Mouse (Mus musculus) cerebellum, adult 2 months (tissue): ENCODE measurements around the gene Pnn.

Source experiments
- CTCF ChIP-seq: fragments of 200-500 bp; IDR thresholded peaks from 2 replicates; pipeline ENCODE4 v1.5.1; 2011; ENCODE audit warnings: low read depth, mild to moderate bottlenecking, control low read depth, low read length, moderate library complexity, borderline replicate concordance; ENCODE audit not compliant: insufficient read depth
- POLR2A ChIP-seq: fragments of 200-500 bp; IDR thresholded peaks from 2 replicates; pipeline ENCODE4 v1.6.1; 2011; ENCODE audit warnings: low read length, control low read depth, borderline replicate concordance; ENCODE audit not compliant: insufficient read depth

DNA sequence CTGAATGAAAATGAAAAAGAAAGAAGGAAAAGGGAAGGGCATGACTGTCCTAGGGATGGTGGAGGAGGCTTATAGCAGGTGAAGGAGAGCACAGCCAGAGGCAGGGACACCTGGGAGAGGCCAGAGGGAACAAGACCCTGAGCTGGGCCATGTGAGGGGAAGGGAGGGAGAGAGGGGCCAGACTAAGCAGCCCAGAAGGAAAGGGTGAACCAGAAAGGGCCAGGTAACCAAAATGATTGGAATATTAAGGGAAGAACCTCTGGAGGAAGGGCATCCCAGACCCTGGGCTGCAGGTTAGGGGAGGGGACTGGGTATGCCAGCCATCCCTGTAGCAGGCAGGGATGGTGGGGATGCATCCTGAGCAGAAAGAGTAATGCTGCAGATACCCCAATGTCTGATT is 12.7 kb upstream of the Pnn start:
- TF ChIP-seq CTCF = no peak
- TF ChIP-seq POLR2A = no peak
